In genomic region chr3:36853733-36854440, GRCm38 (mm10) we compare ENCODE assay signal across 9 mouse cellular contexts. TPM values are rescaled to one million over a fixed set of nuclear protein-coding genes. Genes with fewer than 3 reads are reported as not detected.
A peak's percentile ranks its signal among the peaks of the same experiment; 100 is the strongest.
DNase-seq lines count a peak whose midpoint lies in the region; ATAC-seq and TF ChIP-seq lines count a peak whose summit lies in the region.
"Had no signal": no experiment of that assay in that cellular context is flagged by ENCODE, and none has a peak within 500 bp of the region (broad histone marks: within the 10 kb centered on the region; RNA-seq: fewer than 3 reads in every experiment).

No protein-coding gene starts in this region.

- no peaks in the 10 kb centered on the region for H3K27me3 ChIP-seq in kidney, embryonic 14.5 days (ENCODE audit: control insufficient read depth, insufficient read depth, low read length)
- H3K27me3 ChIP-seq in liver, adult 2 months (ENCODE audit: control insufficient read depth, insufficient read depth, low read length) = no peaks in the 10 kb centered on the region
- no peaks in the 10 kb centered on the region for H3K27me3 ChIP-seq in splenic B cell, adult 2 months (ENCODE audit: control insufficient read depth, insufficient read depth, low read length, poor library complexity, severe bottlenecking)
- H3K27me3 ChIP-seq: forebrain, embryonic 12.5 days had no signal

- H3K4me3 ChIP-seq in kidney, embryonic 14.5 days (ENCODE audit: low read length) = no peak overlapping the region
- no peak overlapping the region for H3K4me3 ChIP-seq in liver, adult 2 months (ENCODE audit: insufficient read depth, low read depth, low read length)
- H3K4me3 ChIP-seq: forebrain, embryonic 12.5 days had no signal

- peak overlapping the region; percentile 6 for H3K4me2 ChIP-seq in kidney, embryonic 14.5 days (replicated peaks; ENCODE audit: low read depth, low read length)
- H3K4me2 ChIP-seq: forebrain, embryonic 12.5 days had no signal

- no peak overlapping the region for H3K9ac ChIP-seq in kidney, embryonic 14.5 days (ENCODE audit: low read depth, low read length)
- no peak overlapping the region for H3K9ac ChIP-seq in liver, adult 2 months (ENCODE audit: low read depth, low read length)
- H3K9ac ChIP-seq: forebrain, embryonic 12.5 days had no signal

- no peaks in the 10 kb centered on the region for H3K9me3 ChIP-seq in kidney, embryonic 14.5 days (ENCODE audit: control insufficient read depth, low read length)
- H3K9me3 ChIP-seq: forebrain, embryonic 12.5 days had no signal

- no peak for TF ChIP-seq POLR2A in liver, adult 2 months (IDR thresholded peaks at IDR 0.05; ENCODE audit: extremely low read depth, insufficient read depth, low read length)

- H3K36me3 ChIP-seq in kidney, embryonic 14.5 days (ENCODE audit: control insufficient read depth, insufficient read depth, low read length) = no peaks in the 10 kb centered on the region
- H3K36me3 ChIP-seq in liver, adult 2 months (ENCODE audit: control insufficient read depth, insufficient read depth, low read length) = no peaks in the 10 kb centered on the region
- H3K36me3 ChIP-seq in splenic B cell, adult 2 months (ENCODE audit: control insufficient read depth, insufficient read depth, low read length, poor library complexity, severe bottlenecking) = no peaks in the 10 kb centered on the region
- H3K36me3 ChIP-seq: forebrain, embryonic 12.5 days had no signal

- 38% methylated on average over 10 of the region's 10 CpGs for WGBS in kidney, embryonic 14.5 days
- 53% methylated on average over 10 of the region's 10 CpGs for WGBS in liver, adult 2 months

- no peaks in the 10 kb centered on the region for H3K79me2 ChIP-seq in liver, adult 2 months (ENCODE audit: control insufficient read depth, insufficient read depth, low read length)

- 0 out of 2 replicates have a peak, but pooled peaks cover 2% of the 10 kb centered on the region for H3K4me1 ChIP-seq in kidney, embryonic 14.5 days (ENCODE audit: control insufficient read depth, insufficient read depth, low read length)
- no peaks in the 10 kb centered on the region; the same call in 1 of the 2 replicates for H3K4me1 ChIP-seq in liver, adult 2 months (ENCODE audit: control insufficient read depth, insufficient read depth, low read length)
- H3K4me1 ChIP-seq: forebrain, embryonic 12.5 days had no signal

- ATAC-seq in kidney, embryonic 14.5 days (ENCODE audit: low FRiP score, low TSS enrichment) = 0 out of 2 replicates have a peak, but pooled peaks have one; percentile 24

- TF ChIP-seq CTCF in liver, adult 2 months (IDR thresholded peaks at IDR 0.05; ENCODE audit: low read depth, low read length) = no peak

- H3K27ac ChIP-seq in kidney, embryonic 14.5 days (ENCODE audit: low read depth, low read length) = no peak overlapping the region
- 0 out of 2 replicates have a peak overlapping the region, but pooled peaks have one; percentile 8 for H3K27ac ChIP-seq in liver, adult 2 months (replicated peaks; ENCODE audit: insufficient read depth, low read depth, low read length)
- H3K27ac ChIP-seq: forebrain, embryonic 12.5 days had no signal

- no peak for DNase-seq in kidney, postnatal 25 days
- DNase-seq in MEL-GATA-1-ER (ENCODE audit: extremely low read depth, low read depth) = peak; percentile 65
- DNase-seq in liver, adult 2 months (ENCODE audit: extremely low read depth, low read depth, low spot score) = peak; percentile 20
- DNase-seq in splenic B cell, adult 2 months (ENCODE audit: low read depth, low spot score) = peak; percentile 83
- DNase-seq in urinary bladder, postnatal 14 days (ENCODE audit: low spot score) = no peak
- no peak for DNase-seq in frontal cortex, postnatal 14 days (ENCODE audit: low spot score in 2 of 2)
- DNase-seq in cerebellum, adult 18-20 months = no peak

RNA-seq across cellular contexts. Expression of gene 4932438A13Rik, which starts 9.0 kb away (rescaled TPM):
- polyA plus RNA-seq in kidney, embryonic 14.5 days (2014; fragmentation: Nextera tagmentation; extraction: Ambion mirVana) = 34.8 and 55.3 TPM in 2 replicates
- 37.9 and 39.9 TPM in 2 replicates for total RNA-seq in liver, adult 2 months (2014; rRNA removed)
- polyA plus RNA-seq in liver, adult 2 months (2012; rRNA removed) = 5.9 TPM in 2 replicates

Comparison
In these comparisons a context has a peak if more than half of its experiments do, and no peak if none do; other contexts are left out.
1. DNase-seq: peak in MEL-GATA-1-ER (single experiment), liver, adult 2 months (single experiment) and splenic B cell, adult 2 months (single experiment); none in kidney, postnatal 25 days (0 of 2), urinary bladder, postnatal 14 days (single experiment), frontal cortex, postnatal 14 days (0 of 2) and cerebellum, adult 18-20 months (0 of 2).